Mouse (Mus musculus) G1E (cell line): ENCODE results near the gene Ivl. TPM values are rescaled to one million over a fixed set of nuclear protein-coding genes. Genes with fewer than 3 reads are reported as not detected.

Experiments used
- ATAC-seq: 2 replicates; pipeline ENCODE4 v1.8.0; 2016; ENCODE audit warnings: mild to moderate bottlenecking; ENCODE audit not compliant: insufficient number of reproducible peaks, poor library complexity, low FRiP score, severe bottlenecking; ENCODE audit errors: extremely low read depth
- DNase-seq: peaks from one replicate; pipeline ENCODE4 v3.0.0; 2012; ENCODE audit warnings: low spot score
- H3K27me3 ChIP-seq: 2 replicates; pipeline ENCODE4 v1.6.1; 2012; ENCODE audit warnings: mild to moderate bottlenecking, low read length, inconsistent platforms; ENCODE audit not compliant: insufficient read depth
- H3K36me3 ChIP-seq: replicated peaks from 2 replicates; pipeline ENCODE3; 2012; ENCODE audit warnings: mild to moderate bottlenecking, inconsistent platforms
- H3K4me1 ChIP-seq: 2 replicates; pipeline ENCODE4 v1.6.1; 2012; ENCODE audit warnings: low read depth, low read length, inconsistent platforms, mixed read lengths; ENCODE audit not compliant: insufficient read depth
- H3K4me3 ChIP-seq: 2 replicates; pipeline ENCODE4 v1.5.1; 2012; ENCODE audit warnings: low read depth, mild to moderate bottlenecking, inconsistent platforms, low read length, moderate library complexity, mixed read lengths
- H3K9me3 ChIP-seq: replicated peaks from 2 replicates; pipeline ENCODE4 v1.6.1; 2012; ENCODE audit warnings: inconsistent platforms
- CTCF ChIP-seq: IDR thresholded peaks from 2 replicates; pipeline ENCODE4 v1.5.1; 2012; ENCODE audit warnings: low read depth, low read length, inconsistent platforms, mixed read lengths
- GATA1 ChIP-seq: IDR thresholded peaks from 2 replicates; pipeline ENCODE4 v1.6.1; 2012; ENCODE audit warnings: borderline replicate concordance, low read length, inconsistent platforms, mixed read lengths
- GATA2 ChIP-seq: IDR thresholded peaks from 2 replicates; pipeline ENCODE4 v1.6.1; 2012; ENCODE audit warnings: low read depth, low read length, inconsistent platforms, borderline replicate concordance
- POLR2AphosphoS5 ChIP-seq: IDR thresholded peaks from 2 replicates; pipeline ENCODE4 v1.6.1; 2012; ENCODE audit warnings: low read depth, low read length, inconsistent platforms; ENCODE audit not compliant: insufficient replicate concordance
- TAL1 ChIP-seq: conservative IDR thresholded peaks from 2 replicates; pipeline ENCODE4 v1.6.1; 2012; ENCODE audit warnings: low read depth, low read length, inconsistent platforms, mixed read lengths
- polyA plus RNA-seq: library from polyadenylated mRNA; stranded (reverse); fragments of >175 nt; gene quantifications from 2 replicates; pipeline ENCODE4 v1.2.3, GENCODE M21; 2012
- total RNA-seq, 2 experiments: library from RNA; stranded (forward) in 1 of 2; stranded (reverse) in 1 of 2; fragments of 200-1000 nt in 1 of 2; fragments of >200 nt in 1 of 2; fragmentation: Nextera tagmentation in 1 of 2; gene quantifications; 2 replicates each; pipeline ENCODE4 v1.2.3; 2014 to 2017

The Ivl gene
- total and polyA plus RNA-seq, 3 experiments, result 0.11 TPM; not detected in 2

- H3K9me3 ChIP-seq, result no peaks in the 10 kb centered on the region
- no peaks in the 10 kb centered on the region for H3K27me3 ChIP-seq
- DNase-seq, result no peak
- no peak for ATAC-seq
- no peak overlapping the region for H3K4me3 ChIP-seq
- H3K36me3 ChIP-seq, result no peaks in the 10 kb centered on the region
- H3K4me1 ChIP-seq, result no peaks in the 10 kb centered on the region
- no peak for TF ChIP-seq TAL1
- no peak for TF ChIP-seq POLR2AphosphoS5
- no peak for TF ChIP-seq CTCF
These were observed 26.4 kb upstream of the Ivl start for GRCm38 (mm10) chr3:92599973-92600372.

- no peaks in the 10 kb centered on the region for H3K27me3 ChIP-seq
- DNase-seq (no peak), ATAC-seq (no peak)
- H3K9me3 ChIP-seq, result no peaks in the 10 kb centered on the region
- no peak overlapping the region for H3K4me3 ChIP-seq
- TF ChIP-seq GATA2 (no peak), GATA1 (no peak), CTCF (no peak), TAL1 (no peak), POLR2AphosphoS5 (no peak)
- no peaks in the 10 kb centered on the region for H3K36me3 ChIP-seq
- no peaks in the 10 kb centered on the region for H3K4me1 ChIP-seq
These were observed 24.9 kb upstream of the Ivl start for GRCm38 (mm10) chr3:92598429-92598828.

GRCm38 (mm10) chr3:92588858-92589257 lies 15.3 kb upstream of the Ivl start, which contains the start of gene Smcp:
Smcp (minus strand) TSS chr3:92588997.
- no peak for DNase-seq
- no peak for TF ChIP-seq GATA1
- TF ChIP-seq TAL1, result no peak
- no peak for TF ChIP-seq GATA2
- TF ChIP-seq POLR2AphosphoS5, result no peak
- no peak for TF ChIP-seq CTCF
- Histone ChIP-seq H3K36me3 (no peaks in the 10 kb centered on the region), H3K4me3 (no peak within 1 kb of the TSS), H3K9me3 (peaks cover 10% of the 10 kb centered on the region), H3K27me3 (peaks cover 2% of the 10 kb centered on the region; the same call in 1 of the 2 replicates), H3K4me1 (no peaks in the 10 kb centered on the region)
- no peak for ATAC-seq

GRCm38 (mm10) chr3:92587190-92587589 lies 13.7 kb upstream of the Ivl start:
- ATAC-seq (no peak), DNase-seq (no peak)
- TF ChIP-seq GATA2, result no peak
- no peak for TF ChIP-seq TAL1
- TF ChIP-seq CTCF, result no peak
- no peak for TF ChIP-seq POLR2AphosphoS5
- no peak for TF ChIP-seq GATA1
- H3K9me3 ChIP-seq, result peaks cover 10% of the 10 kb centered on the region
- peaks cover 2% of the 10 kb centered on the region; the same call in 1 of the 2 replicates for H3K27me3 ChIP-seq
- no peaks in the 10 kb centered on the region for H3K36me3 ChIP-seq
- H3K4me1 ChIP-seq, result no peaks in the 10 kb centered on the region
- no peak overlapping the region for H3K4me3 ChIP-seq

- Histone ChIP-seq H3K27me3 (peaks cover 2% of the 10 kb centered on the region; the same call in 1 of the 2 replicates), H3K36me3 (no peaks in the 10 kb centered on the region), H3K4me3 (no peak overlapping the region), H3K9me3 (peaks cover 4% of the 10 kb centered on the region), H3K4me1 (no peaks in the 10 kb centered on the region)
- TF ChIP-seq TAL1 (no peak), GATA1 (no peak), POLR2AphosphoS5 (no peak), GATA2 (no peak), CTCF (no peak)
- DNase-seq (no peak), ATAC-seq (no peak)
These were observed 11.5 kb upstream of the Ivl start for GRCm38 (mm10) chr3:92585055-92585454.

- no peak overlapping the region for H3K4me3 ChIP-seq
- H3K36me3 ChIP-seq, result no peaks in the 10 kb centered on the region
- peaks cover 7% of the 10 kb centered on the region for H3K9me3 ChIP-seq
- ATAC-seq (no peak), DNase-seq (no peak)
- peaks cover 2% of the 10 kb centered on the region; the same call in 1 of the 2 replicates for H3K27me3 ChIP-seq
- no peaks in the 10 kb centered on the region for H3K4me1 ChIP-seq
- TF ChIP-seq GATA2, result no peak
- TF ChIP-seq CTCF, result no peak
- no peak for TF ChIP-seq TAL1
- TF ChIP-seq POLR2AphosphoS5, result no peak
- no peak for TF ChIP-seq GATA1
These were observed 9.8 kb upstream of the Ivl start for GRCm38 (mm10) chr3:92583164-92583826.
